Mouse (Mus musculus) erythroblast, embryonic 14.5 days (primary cell): ENCODE data around the gene Rftn1.

Source experiments
- GATA1 ChIP-seq: IDR thresholded peaks from 2 replicates; pipeline ENCODE4 v1.6.1; 2012; ENCODE audit warnings: low read length, inconsistent platforms, mixed read lengths
- TAL1 ChIP-seq: IDR thresholded peaks from 3 replicates; pipeline ENCODE4 v1.6.1; 2012; ENCODE audit warnings: low read length, inconsistent platforms, mixed read lengths

DNA sequence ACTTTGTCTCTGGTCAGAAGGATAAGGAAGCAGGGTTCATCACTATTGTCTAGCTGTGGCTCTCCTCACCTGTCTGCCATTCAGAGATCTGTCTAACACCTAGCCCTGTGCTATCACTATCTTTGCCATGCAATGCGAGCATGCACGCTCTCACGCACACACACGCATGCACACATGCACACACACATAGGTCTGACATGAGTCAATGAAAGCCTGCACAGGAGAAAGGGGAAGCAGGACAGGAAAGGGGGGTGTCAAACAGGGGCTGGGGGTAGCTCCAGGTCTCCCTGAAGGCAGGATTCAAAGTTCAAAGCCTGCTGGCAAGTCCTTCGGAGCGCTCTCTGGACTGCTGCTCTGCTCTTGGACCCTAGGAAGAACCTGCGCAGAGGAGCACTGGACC is 4.9 kb upstream of the Rftn1 start:
- TF ChIP-seq TAL1 (no peak), GATA1 (no peak)
